Mouse (Mus musculus): ENCODE results near the gene Ubac2.

Ubac2 gene

DNA sequence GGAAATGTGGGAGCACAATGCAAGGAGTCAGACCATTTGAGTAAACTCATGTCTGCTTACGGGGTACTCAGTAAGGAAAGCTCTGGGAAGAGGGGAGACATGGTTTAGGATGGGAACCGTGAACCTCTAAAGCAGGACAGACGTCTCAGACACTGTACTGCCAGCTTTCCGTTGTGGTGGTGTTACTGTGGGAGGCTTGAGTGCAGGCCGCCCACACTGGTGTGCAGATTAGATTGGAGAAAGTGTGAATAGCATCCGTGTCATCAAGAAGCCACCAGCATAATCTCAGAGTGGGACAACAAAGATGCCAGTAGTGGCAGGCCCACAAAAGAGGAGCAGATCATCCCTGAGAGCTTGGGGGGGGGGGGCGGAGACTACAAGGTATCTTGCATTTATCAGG, 123.8 kb downstream of the Ubac2 start:
- DNase-seq (ENCODE audit: inconsistent ontology term) = no peak

GRCm38 (mm10) chr14:122003812-122004211, 125.4 kb downstream of the Ubac2 start:
- DNase-seq (ENCODE audit: inconsistent ontology term) = no peak

- no peak for DNase-seq (ENCODE audit: inconsistent ontology term)
These were observed 129.8 kb downstream of the Ubac2 start for GRCm38 (mm10) chr14:122008261-122008660.

- no peak for DNase-seq (ENCODE audit: inconsistent ontology term)
These were observed 131.1 kb downstream of the Ubac2 start for GRCm38 (mm10) chr14:122009502-122009901.

GRCm38 (mm10) chr14:122010301-122010700, 131.9 kb downstream of the Ubac2 start:
- DNase-seq (ENCODE audit: inconsistent ontology term) = no peak

DNA sequence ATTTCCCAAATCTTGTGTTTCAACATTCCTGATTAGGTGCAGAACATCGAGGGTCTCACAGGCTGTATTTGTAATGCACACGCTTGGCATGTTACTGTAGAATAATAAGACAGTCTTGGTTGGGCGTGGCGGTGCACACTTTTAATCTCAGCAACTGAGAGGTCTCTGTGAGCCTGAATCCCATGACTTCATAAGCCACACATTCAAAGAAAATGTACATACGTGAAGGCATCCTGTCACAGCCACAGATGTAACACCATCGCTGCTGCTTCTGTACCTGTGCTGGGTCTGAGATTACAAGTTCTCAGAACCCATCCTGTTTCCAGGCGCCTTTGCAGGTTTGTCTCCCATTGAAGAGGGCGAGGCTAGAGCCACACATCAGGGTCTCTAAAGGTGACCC, 133.3 kb downstream of the Ubac2 start:
- no peak for DNase-seq (ENCODE audit: inconsistent ontology term)

- DNase-seq (ENCODE audit: inconsistent ontology term) = no peak
These were observed 133.8 kb downstream of the Ubac2 start for GRCm38 (mm10) chr14:122012193-122012592.

DNA sequence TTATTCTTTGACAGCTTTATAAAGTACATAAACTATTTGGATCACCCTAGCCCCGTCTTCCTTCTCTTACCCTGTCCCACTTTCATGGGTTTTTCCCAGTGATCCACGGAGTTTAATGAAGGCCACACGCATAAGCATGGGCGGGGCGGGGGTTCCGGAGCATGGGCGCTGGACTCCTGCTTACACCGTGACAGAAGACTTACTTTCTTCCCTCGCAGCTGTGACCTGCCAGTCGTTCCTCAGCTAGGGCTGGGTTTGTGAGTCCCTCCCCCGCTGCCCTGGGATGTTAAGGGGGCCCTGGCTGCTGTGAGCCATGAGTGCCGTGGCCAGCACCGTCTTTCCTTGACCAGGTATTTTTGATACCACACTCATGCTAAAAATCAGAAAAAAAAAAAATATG, 134.4 kb downstream of the Ubac2 start:
- no peak for DNase-seq (ENCODE audit: inconsistent ontology term)

- no peak for DNase-seq (ENCODE audit: inconsistent ontology term)
These were observed 135.1 kb downstream of the Ubac2 start for GRCm38 (mm10) chr14:122013417-122013951.

DNA sequence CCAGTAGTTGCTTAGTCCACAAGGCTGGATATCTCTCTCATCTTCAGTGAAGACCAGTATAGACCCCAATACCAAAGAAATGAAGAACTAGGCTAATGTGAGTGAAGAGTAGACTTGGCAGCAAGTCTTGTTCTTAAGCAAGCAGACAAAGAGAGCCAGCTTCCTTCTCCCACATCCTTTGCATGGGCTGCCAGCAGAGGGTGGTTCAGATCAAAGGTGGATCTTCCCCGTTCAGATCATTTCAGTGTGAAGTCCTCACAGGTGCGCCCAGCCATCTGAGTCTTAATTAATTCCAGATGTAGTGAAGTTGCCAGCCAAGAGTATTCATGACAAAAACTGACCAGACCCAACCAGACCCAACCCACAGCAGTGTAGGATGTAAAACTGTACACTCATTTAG, 139.5 kb downstream of the Ubac2 start:
- DNase-seq (ENCODE audit: inconsistent ontology term) = no peak

DNA sequence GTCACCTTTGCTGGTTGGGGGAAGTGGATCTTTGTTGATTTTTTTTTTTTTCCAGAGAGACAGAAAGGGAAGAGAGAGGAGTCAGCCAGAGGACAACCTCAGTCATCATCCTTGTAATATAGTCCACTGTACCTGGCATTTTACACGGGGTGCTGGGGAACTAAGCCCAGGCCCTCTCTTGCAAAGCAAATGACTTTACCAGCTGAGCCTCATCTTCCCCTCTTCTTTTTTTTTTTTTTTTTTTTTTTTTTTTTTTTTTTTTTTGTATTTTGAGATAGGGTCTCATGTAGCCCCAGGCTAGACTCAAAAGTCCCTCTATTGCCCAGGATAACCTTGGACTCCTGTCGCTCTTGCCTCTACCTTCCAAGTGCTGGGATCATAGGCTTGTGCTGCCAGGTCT, 141.0 kb downstream of the Ubac2 start:
- DNase-seq (ENCODE audit: inconsistent ontology term) = no peak

DNA sequence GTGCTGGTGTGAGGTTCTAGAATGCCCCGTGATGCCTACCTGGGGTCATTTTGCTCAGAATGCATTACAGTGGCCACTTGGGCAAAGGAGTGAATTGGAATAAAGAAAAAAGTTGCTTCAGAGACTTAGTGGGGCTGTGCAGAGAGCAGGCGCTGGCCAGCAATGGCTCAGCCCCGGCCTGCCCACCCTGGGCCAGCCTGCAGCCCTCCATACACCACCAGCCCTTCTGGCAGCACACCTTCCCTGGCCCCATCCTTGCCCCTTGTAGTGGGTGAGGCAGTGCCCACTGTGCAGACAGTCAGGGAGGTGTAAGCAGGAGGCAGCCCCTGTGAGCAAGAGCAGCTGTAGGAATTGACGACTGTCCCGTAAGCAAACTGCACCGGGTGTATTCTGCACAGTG, 142.1 kb downstream of the Ubac2 start:
- no peak for DNase-seq (ENCODE audit: inconsistent ontology term)

DNA sequence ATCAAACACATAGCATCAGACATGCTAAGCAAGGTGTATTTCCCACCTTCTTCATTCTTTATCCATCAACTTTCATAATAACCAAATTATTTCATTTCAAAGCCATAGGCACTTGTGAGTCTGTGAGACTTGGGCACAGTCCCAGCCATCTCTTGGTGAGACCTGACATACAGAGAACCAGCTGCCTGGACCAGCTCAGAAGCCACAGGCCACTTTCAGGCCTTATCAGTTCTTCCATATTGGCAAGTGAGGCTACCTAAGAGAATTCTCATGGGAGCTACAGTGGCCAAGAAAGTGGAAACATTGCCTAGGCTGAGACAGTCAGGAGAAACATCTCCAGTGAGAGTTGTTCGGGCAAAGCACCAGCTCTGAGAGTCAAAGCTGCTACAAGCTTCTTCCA, 144.6 kb downstream of the Ubac2 start:
- no peak for DNase-seq (ENCODE audit: inconsistent ontology term)

DNA sequence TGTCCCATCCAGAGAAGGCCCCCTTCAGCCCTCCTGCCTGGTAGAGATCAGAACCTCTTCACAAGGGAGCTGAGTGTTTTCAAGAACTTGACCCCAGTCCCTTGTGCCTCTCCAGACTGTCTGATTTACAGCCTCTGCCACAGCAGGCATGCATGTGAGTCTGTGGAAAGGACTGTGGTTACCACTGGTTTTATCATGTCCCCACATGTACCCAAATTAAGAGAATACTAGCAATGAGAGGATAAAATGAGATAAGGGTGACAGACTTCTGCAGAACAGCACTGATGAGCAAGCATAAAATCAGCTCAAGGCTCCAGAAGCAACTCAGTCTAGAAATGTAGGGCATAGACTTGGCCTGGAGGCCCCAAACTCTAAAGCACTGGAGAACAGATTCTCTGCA, 145.5 kb downstream of the Ubac2 start:
- no peak for DNase-seq (ENCODE audit: inconsistent ontology term)

DNA sequence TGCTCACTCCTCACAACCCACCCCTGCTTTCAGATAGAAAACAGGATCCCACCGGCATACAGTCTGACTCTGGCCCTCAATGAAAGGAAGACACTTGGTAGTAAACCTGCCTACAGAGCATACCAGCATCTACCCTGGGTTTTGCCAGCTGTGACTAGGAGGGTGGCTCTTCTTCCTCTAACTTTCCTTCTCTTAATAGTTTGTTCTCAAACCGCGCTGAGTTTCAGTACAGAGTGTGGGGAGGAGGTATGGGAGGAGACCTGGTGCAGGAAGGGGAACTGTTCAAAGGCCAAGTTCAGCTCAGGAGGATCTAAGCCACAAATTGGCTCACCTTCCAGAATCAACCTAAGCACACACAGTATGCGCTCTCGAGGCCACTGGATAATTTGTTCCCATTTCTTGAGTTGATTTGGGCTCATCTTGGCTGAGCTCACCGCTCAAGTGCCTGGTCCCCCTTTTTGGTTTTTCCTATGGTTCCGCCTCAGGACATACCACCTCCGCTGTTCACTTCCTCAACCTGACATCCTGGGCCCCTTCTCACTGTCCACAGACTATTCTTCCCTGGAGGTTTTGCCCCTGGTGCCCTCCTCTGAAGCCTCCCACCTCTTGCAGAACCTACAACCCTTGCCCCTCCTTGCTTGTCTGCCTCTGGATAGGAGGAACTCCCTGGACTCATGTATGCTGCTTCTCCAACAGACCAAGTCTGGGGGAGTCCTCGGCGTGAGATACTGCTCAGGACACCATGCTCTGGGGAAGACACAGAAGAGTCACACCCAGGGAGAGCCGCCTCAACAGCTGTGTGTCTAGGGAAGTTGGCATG, 150.7 kb downstream of the Ubac2 start:
- no peak for DNase-seq (ENCODE audit: inconsistent ontology term)

DNA sequence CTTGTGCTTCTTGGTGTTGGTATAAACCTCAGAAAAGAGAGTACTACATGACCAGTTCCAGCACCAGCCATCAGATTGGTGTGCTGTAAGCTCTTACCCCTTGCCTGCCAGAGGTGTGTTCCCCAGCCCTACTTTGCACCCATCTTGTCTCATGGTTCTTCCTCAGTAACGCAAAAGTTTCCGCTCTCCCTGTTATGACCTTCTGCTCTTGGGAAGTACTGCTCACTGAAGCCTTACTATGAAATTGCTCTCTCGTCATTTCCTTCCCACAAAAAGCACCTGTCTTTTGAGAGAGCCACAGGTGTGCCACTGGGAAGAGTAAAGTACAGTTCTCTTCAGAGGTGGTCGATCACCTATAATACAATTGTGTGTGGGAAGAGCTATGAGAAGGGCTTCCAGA, 151.4 kb downstream of the Ubac2 start:
- DNase-seq (ENCODE audit: inconsistent ontology term) = no peak

- DNase-seq (ENCODE audit: inconsistent ontology term) = no peak
These were observed 153.6 kb downstream of the Ubac2 start for GRCm38 (mm10) chr14:122032045-122032444.

GRCm38 (mm10) chr14:122034451-122034850, 156.0 kb downstream of the Ubac2 start, which contains the start of gene Timm8a2:
Gene Timm8a2, plus strand, starts transcription at chr14:122034674.
- DNase-seq (ENCODE audit: inconsistent ontology term) = no peak

- DNase-seq (ENCODE audit: inconsistent ontology term) = no peak
These were observed 156.8 kb downstream of the Ubac2 start for GRCm38 (mm10) chr14:122035181-122035580.

- no peak for DNase-seq (ENCODE audit: inconsistent ontology term)
These were observed 157.4 kb downstream of the Ubac2 start for GRCm38 (mm10) chr14:122035860-122036259.

- DNase-seq (ENCODE audit: inconsistent ontology term) = no peak
These were observed 160.6 kb downstream of the Ubac2 start for GRCm38 (mm10) chr14:122038874-122039647.

DNA sequence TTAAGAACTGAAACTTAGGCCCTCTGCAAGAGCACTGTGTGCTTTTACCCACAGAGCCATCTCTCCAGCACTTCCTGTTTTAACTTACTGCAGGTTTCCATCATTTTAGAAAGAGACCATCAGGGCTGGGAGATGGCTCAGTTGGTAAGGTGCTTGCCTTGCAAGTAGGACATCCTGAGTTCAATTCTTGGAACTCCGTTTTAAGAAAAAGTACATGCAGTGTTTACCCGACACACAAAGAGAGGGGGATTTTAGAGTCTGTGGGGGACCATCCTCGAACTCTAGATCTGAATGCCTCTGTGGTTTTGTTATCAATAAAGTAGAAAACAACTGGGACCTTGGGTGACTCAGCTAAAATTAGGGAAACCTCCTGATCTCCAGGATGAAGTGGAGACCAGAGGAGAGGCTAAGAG, 163.0 kb downstream of the Ubac2 start:
- no peak for DNase-seq (ENCODE audit: inconsistent ontology term)

All from Muller cell, postnatal 12 days (primary cell).